Mouse (Mus musculus) B cell, adult 67 days (primary cell): ENCODE data around the gene Crebzf. TPM values are rescaled to one million over a fixed set of nuclear protein-coding genes. Genes with fewer than 3 reads are reported as not detected.

Experiments
- total RNA-seq, 2 experiments: library from RNA; stranded (reverse); gene quantifications; 4 replicates each; pipeline ENCODE4 v1.2.4; 2023

Crebzf gene
- total RNA-seq = 100 to 1,000 TPM; 120 to 136 TPM

GRCm38 (mm10) chr7:90442518-90443080 is at the start of gene Crebzf:
Gene Crebzf, plus strand, starts transcription at chr7:90442729.

GRCm38 (mm10) chr7:90426020-90427001 is 16.2 kb upstream of the Crebzf start, which contains the start of gene Ccdc89:
Gene Ccdc89, plus strand, starts transcription at chr7:90426577.

GRCm38 (mm10) chr7:90456845-90457468 is 14.4 kb downstream of the Crebzf start, which contains the start of gene Tmem126a:
Gene Tmem126a, minus strand, starts transcription at chr7:90457229.

GRCm38 (mm10) chr7:90475793-90476312 is 33.3 kb downstream of the Crebzf start, which contains the start of gene Tmem126b:
Gene Tmem126b, minus strand, starts transcription at chr7:90476001.

GRCm38 (mm10) chr7:90476313-90477245 is 34.0 kb downstream of the Crebzf start, which contains the start of gene Dlg2:
Gene Dlg2, plus strand, starts transcription at chr7:90476672.

Other genes starting within 250 kb of the Crebzf start
- gene Ccdc83, start 177.0 kb upstream of the Crebzf start, total RNA-seq = not detected
- gene Sytl2, start 140.5 kb upstream of the Crebzf start, total RNA-seq = 1 to 10 TPM; 1.3 to 1.6 TPM
- gene Ccdc89, start 16.2 kb upstream of the Crebzf start, total RNA-seq = not detected
- 10 to 100 TPM; 27.5 to 31.3 TPM for gene Tmem126a, start 14.5 kb downstream of the Crebzf start, total RNA-seq
- gene Tmem126b, start 33.3 kb downstream of the Crebzf start, total RNA-seq = 1 to 10 TPM; 7.1 to 9.3 TPM
- not detected for gene Dlg2, start 33.9 kb downstream of the Crebzf start, total RNA-seq